Mouse (Mus musculus): ENCODE measurements around the gene Lrrc74a. TPM values are rescaled to one million over a fixed set of nuclear protein-coding genes. Genes with fewer than 3 reads are reported as not detected.

Lrrc74a gene
- polyA plus RNA-seq, 1 experiment from 2014 or later = not detected

- 7% methylated on average over 17 of the region's 17 CpGs for WGBS (ENCODE audit: insufficient replicate concordance)
- ATAC-seq (replicated peaks; ENCODE audit: insufficient number of reproducible peaks, low FRiP score, low TSS enrichment) = no peak
Measured at GRCm38 (mm10) chr12:86802005-86802671, 68.0 kb downstream of the Lrrc74a start.

GRCm38 (mm10) chr12:86802899-86803298, 68.7 kb downstream of the Lrrc74a start:
- Histone ChIP-seq H3K27ac (ENCODE audit: low read depth, low read length) (peak overlapping the region; percentile 98), H3K4me3 (ENCODE audit: low read depth, low read length) (no peak overlapping the region), H3K4me2 (no peak overlapping the region), H3K4me1 (ENCODE audit: control insufficient read depth, insufficient read depth, low read length) (peaks cover 71% of the 10 kb centered on the region), H3K9ac (ENCODE audit: low read depth, low read length) (no peak overlapping the region), H3K9me3 (replicated peaks; ENCODE audit: control insufficient read depth, low read length) (no peaks in the 10 kb centered on the region), H3K27me3 (ENCODE audit: control insufficient read depth, insufficient read depth, low read length) (no peaks in the 10 kb centered on the region), H3K36me3 (ENCODE audit: control insufficient read depth, insufficient read depth, low read length) (no peaks in the 10 kb centered on the region)
- ATAC-seq (replicated peaks; ENCODE audit: insufficient number of reproducible peaks, low FRiP score, low TSS enrichment) = no peak
- 52% methylated on average over 3 of the region's 3 CpGs for WGBS (ENCODE audit: insufficient replicate concordance)

More at GRCm38 (mm10) chr12:86802005-86802671, 68.0 kb downstream of the Lrrc74a start:
- Histone ChIP-seq H3K4me2 (peak overlapping the region; percentile 62), H3K36me3 (ENCODE audit: control insufficient read depth, insufficient read depth, low read length) (no peaks in the 10 kb centered on the region), H3K27me3 (ENCODE audit: control insufficient read depth, insufficient read depth, low read length) (no peaks in the 10 kb centered on the region), H3K4me3 (ENCODE audit: low read depth, low read length) (peak overlapping the region; percentile 14; the same call in 1 of the 2 replicates), H3K9ac (ENCODE audit: low read depth, low read length) (peak overlapping the region; percentile 69), H3K9me3 (replicated peaks; ENCODE audit: control insufficient read depth, low read length) (no peaks in the 10 kb centered on the region), H3K4me1 (ENCODE audit: control insufficient read depth, insufficient read depth, low read length) (peaks cover 68% of the 10 kb centered on the region), H3K27ac (ENCODE audit: low read depth, low read length) (peak overlapping the region; percentile 98)

DNA sequence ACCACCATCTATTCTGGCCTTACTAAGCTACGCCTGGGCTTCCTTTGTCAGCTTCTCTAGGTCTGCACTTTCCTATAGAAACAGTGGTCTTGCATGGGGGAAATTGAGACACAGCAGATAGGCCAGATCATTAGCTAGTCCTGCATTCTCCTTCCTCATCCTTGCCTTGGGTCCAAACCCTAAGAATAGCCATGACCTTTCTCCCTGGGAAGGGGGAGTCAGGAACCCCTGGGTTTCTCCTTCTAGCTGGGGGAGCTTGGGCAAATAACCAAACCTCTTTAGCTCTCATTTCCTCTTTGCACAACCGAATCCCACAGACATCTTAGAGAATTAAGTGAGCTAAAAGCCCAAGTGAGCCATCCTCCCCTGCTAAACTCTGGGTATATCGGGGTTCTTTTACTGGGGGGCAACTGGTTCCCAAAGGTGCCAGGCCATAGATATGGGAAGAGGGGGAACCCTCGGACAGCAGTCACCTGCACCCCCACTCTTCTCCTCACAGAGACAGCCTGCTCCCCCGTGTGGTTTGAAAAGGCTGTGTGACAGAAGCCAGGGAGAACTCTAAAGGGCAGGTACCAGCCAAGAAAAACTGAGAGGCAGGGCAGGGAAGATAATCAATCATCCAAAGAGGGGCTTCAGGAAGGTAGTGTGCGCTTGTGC, 69.6 kb downstream of the Lrrc74a start:
- H3K4me3 ChIP-seq (ENCODE audit: low read depth, low read length) = no peak overlapping the region
- H3K9ac ChIP-seq (ENCODE audit: low read depth, low read length) = no peak overlapping the region
- no peak overlapping the region for H3K4me2 ChIP-seq
- H3K4me1 ChIP-seq (ENCODE audit: control insufficient read depth, insufficient read depth, low read length) = peaks cover 74% of the 10 kb centered on the region
- no peaks in the 10 kb centered on the region for H3K9me3 ChIP-seq (replicated peaks; ENCODE audit: control insufficient read depth, low read length)
- WGBS (ENCODE audit: insufficient replicate concordance) = 43% methylated on average over 6 of the region's 6 CpGs
- H3K27me3 ChIP-seq (ENCODE audit: control insufficient read depth, insufficient read depth, low read length) = no peaks in the 10 kb centered on the region
- ATAC-seq (replicated peaks; ENCODE audit: insufficient number of reproducible peaks, low FRiP score, low TSS enrichment) = no peak
- H3K36me3 ChIP-seq (ENCODE audit: control insufficient read depth, insufficient read depth, low read length) = no peaks in the 10 kb centered on the region
- peak overlapping the region; percentile 51 for H3K27ac ChIP-seq (ENCODE audit: low read depth, low read length)

- 23% methylated on average over 4 of the region's 4 CpGs for WGBS (ENCODE audit: insufficient replicate concordance)
Measured at GRCm38 (mm10) chr12:86804308-86804700, 70.1 kb downstream of the Lrrc74a start.

GRCm38 (mm10) chr12:86804857-86805256, 70.7 kb downstream of the Lrrc74a start:
- Histone ChIP-seq H3K9ac (ENCODE audit: low read depth, low read length) (no peak overlapping the region), H3K27ac (ENCODE audit: low read depth, low read length) (0 out of 2 replicates have a peak overlapping the region, but pooled peaks have one; percentile 70), H3K4me3 (ENCODE audit: low read depth, low read length) (no peak overlapping the region), H3K4me1 (ENCODE audit: control insufficient read depth, insufficient read depth, low read length) (peaks cover 66% of the 10 kb centered on the region), H3K36me3 (ENCODE audit: control insufficient read depth, insufficient read depth, low read length) (no peaks in the 10 kb centered on the region), H3K9me3 (replicated peaks; ENCODE audit: control insufficient read depth, low read length) (no peaks in the 10 kb centered on the region), H3K4me2 (no peak overlapping the region), H3K27me3 (ENCODE audit: control insufficient read depth, insufficient read depth, low read length) (no peaks in the 10 kb centered on the region)
- 49% methylated on average over 2 of the region's 2 CpGs for WGBS (ENCODE audit: insufficient replicate concordance)
- no peak for ATAC-seq (replicated peaks; ENCODE audit: insufficient number of reproducible peaks, low FRiP score, low TSS enrichment)

More at GRCm38 (mm10) chr12:86804308-86804700, 70.1 kb downstream of the Lrrc74a start:
- no peaks in the 10 kb centered on the region for H3K36me3 ChIP-seq (ENCODE audit: control insufficient read depth, insufficient read depth, low read length)
- H3K4me1 ChIP-seq (ENCODE audit: control insufficient read depth, insufficient read depth, low read length) = peaks cover 70% of the 10 kb centered on the region
- H3K9me3 ChIP-seq (replicated peaks; ENCODE audit: control insufficient read depth, low read length) = no peaks in the 10 kb centered on the region
- H3K9ac ChIP-seq (ENCODE audit: low read depth, low read length) = no peak overlapping the region
- H3K4me2 ChIP-seq = no peak overlapping the region
- H3K4me3 ChIP-seq (ENCODE audit: low read depth, low read length) = no peak overlapping the region
- no peak for ATAC-seq (replicated peaks; ENCODE audit: insufficient number of reproducible peaks, low FRiP score, low TSS enrichment)
- peak overlapping the region; percentile 70; the same call in 1 of the 2 replicates for H3K27ac ChIP-seq (ENCODE audit: low read depth, low read length)
- no peaks in the 10 kb centered on the region for H3K27me3 ChIP-seq (ENCODE audit: control insufficient read depth, insufficient read depth, low read length)

DNA sequence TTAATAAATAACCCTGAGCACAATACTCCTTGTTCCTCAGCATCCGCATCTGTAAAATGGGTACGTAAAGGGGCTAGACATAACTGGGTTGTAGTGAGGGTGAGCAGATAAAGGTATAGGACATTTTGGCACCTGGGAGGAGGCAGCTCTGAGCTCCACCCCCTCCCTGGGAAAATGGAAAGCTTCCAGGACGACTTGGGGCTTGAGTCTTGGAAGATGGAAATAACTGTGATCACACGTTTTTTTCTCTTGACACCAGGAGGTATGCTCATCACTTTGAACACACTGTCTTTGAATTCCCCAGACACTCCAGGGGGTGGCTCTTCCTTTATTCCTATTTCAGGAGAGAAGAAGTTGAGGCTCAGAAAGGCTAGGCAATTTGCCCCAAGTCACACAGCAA, 71.1 kb downstream of the Lrrc74a start:
- ATAC-seq (replicated peaks; ENCODE audit: insufficient number of reproducible peaks, low FRiP score, low TSS enrichment) = no peak
- Histone ChIP-seq H3K9ac (ENCODE audit: low read depth, low read length) (no peak overlapping the region), H3K9me3 (replicated peaks; ENCODE audit: control insufficient read depth, low read length) (no peaks in the 10 kb centered on the region), H3K4me2 (no peak overlapping the region), H3K36me3 (ENCODE audit: control insufficient read depth, insufficient read depth, low read length) (no peaks in the 10 kb centered on the region), H3K4me3 (ENCODE audit: low read depth, low read length) (no peak overlapping the region), H3K27me3 (ENCODE audit: control insufficient read depth, insufficient read depth, low read length) (no peaks in the 10 kb centered on the region), H3K27ac (ENCODE audit: low read depth, low read length) (no peak overlapping the region), H3K4me1 (ENCODE audit: control insufficient read depth, insufficient read depth, low read length) (peaks cover 65% of the 10 kb centered on the region)
- WGBS (ENCODE audit: insufficient replicate concordance) = 56% methylated on average over 4 of the region's 4 CpGs

DNA sequence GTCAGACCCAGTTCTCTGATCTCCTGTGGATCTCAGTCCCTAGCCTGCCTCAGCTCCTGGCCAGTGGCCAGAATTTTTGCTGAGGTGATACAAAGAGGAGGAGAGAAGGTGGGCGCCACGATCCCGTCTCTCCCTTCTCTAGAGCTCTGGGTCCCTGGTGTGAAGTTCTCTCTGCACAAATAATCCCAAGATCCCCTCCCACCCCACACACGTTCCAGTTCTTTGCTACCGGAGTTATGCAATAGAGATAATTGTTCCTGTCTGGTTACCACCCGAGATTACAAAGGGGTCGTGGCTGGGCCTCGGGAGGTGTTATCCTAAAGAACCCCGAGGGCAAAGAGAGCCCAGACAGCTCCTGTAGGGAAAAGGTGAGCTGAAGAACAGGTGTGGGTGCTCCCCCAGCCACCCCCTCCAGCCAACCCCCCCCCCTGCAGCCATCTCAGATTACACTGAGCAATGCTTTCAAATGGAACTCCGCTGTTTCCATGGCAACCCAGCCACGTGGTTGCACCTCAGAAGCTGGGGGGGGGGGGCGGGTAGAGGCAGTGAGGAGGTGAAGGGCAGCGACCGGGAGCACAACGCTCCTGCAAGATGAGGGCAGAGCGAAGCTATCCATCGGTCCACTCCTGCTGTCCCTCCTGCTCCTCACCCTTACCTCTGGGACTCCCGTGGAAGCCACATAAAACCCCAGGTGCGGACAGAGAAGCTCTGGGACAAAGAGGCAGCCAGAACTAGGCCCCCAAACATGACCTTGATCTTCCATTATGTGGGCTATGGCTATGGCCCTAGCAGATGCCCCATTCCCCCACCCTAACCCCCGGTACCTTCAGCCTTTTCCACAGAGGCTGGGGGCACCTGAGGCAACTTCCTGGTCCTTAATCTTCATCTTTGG, 72.1 kb downstream of the Lrrc74a start:
- Histone ChIP-seq H3K27ac (ENCODE audit: low read depth, low read length) (no peak overlapping the region), H3K9me3 (replicated peaks; ENCODE audit: control insufficient read depth, low read length) (no peaks in the 10 kb centered on the region), H3K4me1 (ENCODE audit: control insufficient read depth, insufficient read depth, low read length) (peaks cover 65% of the 10 kb centered on the region), H3K9ac (ENCODE audit: low read depth, low read length) (no peak overlapping the region), H3K4me2 (peak overlapping the region; percentile 22; the same call in 1 of the 2 replicates), H3K4me3 (ENCODE audit: low read depth, low read length) (no peak overlapping the region), H3K27me3 (ENCODE audit: control insufficient read depth, insufficient read depth, low read length) (no peaks in the 10 kb centered on the region), H3K36me3 (ENCODE audit: control insufficient read depth, insufficient read depth, low read length) (no peaks in the 10 kb centered on the region)
- WGBS (ENCODE audit: insufficient replicate concordance) = 9% methylated on average over 15 of the region's 20 CpGs
- ATAC-seq (replicated peaks; ENCODE audit: insufficient number of reproducible peaks, low FRiP score, low TSS enrichment) = no peak
